Mouse (Mus musculus) layer of hippocampus, adult 18-20 months (tissue): ENCODE results near the gene Kif5a. TPM values are rescaled to one million over a fixed set of nuclear protein-coding genes. Genes with fewer than 3 reads are reported as not detected.
A peak's percentile ranks its signal among the peaks of the same experiment; 100 is the strongest.

Experiments
- DNase-seq, 2 experiments: peaks; one replicate each; pipeline ENCODE4 v3.0.0; 2022; ENCODE audit warnings: low spot score in 2 of 2
- total RNA-seq, 2 experiments: library from RNA; stranded (reverse); gene quantifications; 2 replicates each; pipeline ENCODE4 v1.2.3; 2021

Gene Kif5a
- total RNA-seq, 2 experiments from 2014 or later = 839 to 860 TPM

DNA sequence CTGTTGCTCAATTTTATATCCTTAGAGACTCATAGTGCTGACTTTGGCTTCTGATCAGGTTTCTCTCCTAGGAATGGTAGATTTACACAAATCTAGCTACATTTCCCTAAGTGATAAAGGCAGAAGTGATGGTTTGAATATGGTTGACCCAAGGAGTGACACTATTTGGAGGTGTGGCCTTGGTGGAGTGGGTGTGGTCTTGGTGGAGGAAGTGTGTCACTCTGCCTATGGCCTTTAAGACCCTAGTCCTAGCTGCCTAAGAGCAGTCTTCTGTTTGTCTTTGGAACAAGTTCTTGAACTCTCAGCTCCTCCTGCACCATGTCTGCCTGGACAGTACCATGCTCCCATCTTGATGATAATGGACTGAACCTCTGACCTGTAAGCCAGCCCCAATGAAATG is 46.0 kb downstream of the Kif5a start:
- DNase-seq = no peak

DNA sequence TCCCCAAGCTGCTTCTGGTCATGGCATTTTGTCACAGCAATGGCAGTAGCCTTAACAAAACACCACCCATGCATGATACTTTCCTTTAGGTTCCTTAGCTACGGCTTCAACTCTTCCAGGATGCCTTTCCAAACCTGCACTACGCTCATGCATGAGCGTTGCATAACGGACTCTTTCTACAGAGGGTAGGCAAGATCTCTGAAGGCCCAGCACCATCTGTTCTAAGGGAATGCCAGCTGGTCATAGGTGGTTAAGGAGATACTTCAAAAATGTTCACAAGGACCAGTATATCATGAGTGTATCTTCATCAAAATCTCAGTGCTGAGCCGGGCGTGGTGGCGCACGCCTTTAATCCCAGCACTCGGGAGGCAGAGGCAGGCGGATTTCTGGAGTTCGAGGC is 46.7 kb downstream of the Kif5a start:
- DNase-seq = no peak

DNA sequence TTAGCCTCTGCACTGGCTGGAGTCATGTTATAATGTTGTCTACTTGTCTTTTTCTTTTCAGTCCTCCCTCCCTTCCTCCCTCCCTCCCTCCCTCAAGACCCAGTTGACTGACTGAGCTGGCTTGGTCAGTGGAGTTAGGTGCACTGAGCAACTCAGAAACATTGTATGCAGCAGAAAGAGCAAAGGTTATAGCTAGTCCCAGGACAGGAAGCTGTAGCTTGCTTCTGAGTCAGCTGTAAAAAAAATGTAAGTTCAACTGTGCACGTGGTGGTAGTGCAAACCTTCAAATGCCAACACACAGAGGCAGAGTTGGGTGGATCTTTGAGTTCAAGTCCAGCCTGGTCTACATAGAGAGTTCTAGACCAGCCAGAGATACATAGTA is 48.7 kb downstream of the Kif5a start:
- DNase-seq = no peak

DNA sequence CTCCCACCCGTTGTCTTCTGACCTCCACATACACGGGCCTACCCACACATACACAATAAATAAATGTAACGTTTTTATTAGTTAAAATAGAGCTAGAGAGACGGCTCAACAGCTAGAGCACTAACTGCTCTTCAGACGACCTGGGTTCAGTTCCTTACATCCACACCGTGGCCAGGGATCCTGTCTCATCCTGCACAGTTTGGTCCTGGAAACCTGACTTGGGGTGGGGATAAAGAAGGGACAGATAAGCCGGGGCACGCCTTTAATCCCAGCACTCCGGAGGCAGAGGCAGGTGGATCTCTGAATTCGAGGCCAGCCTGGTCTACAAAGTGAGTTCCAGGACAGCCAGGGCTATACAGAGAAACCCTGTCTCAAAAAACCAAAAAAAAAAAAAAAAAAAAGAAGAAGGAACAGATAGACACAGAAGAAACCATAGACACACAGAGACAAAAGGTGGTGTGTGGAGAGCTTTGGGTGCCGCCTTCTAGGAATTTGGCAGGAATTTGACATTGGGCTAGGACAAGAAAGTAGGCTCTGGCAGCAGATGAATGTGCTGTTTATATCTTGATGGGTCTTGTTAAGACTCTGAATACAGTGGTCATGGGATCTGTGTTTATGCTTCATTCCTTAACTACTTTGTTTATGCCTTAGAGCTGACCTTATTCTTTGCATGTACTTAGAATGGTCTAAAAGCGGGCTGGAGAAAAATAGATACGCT is 49.3 kb downstream of the Kif5a start:
- no peak for DNase-seq

DNA sequence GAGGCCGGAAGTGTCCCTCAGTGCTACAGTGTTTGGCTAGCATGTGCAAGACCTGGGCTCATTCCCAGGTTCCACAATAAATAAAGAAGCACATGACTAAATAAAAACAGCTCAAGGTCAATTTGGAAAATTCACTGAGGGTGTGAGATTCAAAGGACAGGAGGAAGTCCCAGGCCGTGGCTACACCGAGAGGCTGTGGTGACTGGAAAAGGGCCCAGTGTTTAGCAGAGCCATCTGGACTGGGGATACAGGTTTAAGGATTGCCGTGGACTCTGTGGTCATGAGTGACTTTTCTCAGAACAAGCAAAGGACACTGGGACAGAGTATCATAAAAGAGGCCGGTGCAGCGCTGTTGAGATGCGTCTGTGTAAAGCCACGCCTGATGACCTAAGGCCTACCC is 49.9 kb downstream of the Kif5a start:
- no peak for DNase-seq

DNA sequence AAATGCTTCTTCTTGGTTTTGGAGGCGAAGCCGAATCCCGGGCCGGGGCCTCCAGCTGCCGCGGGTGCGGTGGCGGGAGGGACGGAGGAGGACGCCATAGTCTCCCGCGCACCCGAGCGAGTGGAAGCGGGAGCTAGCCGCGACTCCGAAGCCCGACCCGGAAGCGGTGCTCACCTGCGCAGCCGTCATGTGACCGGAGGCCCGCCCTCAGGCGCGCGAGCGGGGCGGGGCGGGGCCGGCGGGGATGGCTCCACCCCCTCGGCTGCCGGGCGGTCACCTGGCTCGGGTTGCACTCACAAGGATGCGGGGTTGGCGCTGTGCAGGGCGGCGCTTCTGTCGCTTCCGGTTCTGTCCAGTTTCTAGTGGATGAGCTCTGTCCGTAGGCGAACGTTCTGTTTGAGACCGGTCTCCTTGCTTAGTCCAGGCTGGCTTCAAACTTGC is 51.7 kb downstream of the Kif5a start, which contains the start of gene Pip4k2c:
Pip4k2c (minus strand) TSS at position 172 of the 441 bp plus-strand sequence.
- DNase-seq = peak; percentile 90 to 91

DNA sequence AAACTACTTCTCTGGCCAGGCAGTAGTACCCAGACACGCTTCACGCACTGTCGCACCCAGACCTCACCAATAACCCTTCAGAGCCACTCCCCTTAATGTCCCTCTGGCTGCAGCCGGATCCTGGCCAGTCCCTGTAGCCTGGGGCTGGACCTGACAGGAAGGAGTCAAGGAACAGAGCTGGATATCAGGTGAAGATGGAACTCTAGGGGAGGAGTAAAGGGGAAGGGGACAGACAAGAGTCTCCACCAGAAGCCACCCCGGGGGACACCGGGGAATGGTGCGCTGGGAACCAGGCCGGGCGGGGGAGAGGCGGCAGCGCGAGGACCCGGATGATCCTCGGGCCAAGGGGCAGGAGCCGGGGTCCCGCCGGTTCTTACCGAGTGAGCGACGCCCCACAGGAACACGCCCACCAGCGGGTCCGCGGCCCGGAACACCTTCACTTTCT is 52.2 kb downstream of the Kif5a start:
- no peak for DNase-seq

DNA sequence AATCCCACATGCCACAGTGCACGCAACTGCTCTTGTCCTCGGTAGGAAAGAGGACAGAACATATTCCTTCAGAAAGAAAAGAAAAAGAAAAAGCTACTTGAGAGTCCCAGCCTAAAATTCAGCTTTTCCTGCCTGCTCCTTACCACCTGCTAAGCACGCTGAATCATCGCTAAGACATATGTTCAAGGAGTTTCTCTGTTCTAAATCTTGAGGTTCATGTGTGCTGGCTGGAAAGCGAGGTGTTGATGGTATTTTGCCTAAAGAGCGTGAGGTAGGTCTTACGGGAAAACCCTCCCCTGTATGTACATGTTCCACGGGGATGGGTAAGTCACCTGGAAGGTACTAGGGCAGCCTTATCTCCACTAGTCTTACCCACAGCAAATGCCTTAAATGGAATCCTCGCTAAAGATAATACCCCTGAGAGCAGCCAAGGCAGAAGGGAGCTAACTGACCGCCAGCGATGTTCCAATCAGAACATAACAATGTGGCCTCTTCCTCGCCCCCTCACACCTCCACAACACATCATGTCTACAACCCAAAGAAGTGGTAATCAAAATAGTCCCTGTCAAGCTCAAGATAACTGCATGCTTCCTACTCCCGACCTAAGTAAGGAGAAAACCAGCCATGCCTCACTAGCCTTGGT is 53.1 kb downstream of the Kif5a start:
- DNase-seq = peak in 1 of 2 experiments; percentile 64

DNA sequence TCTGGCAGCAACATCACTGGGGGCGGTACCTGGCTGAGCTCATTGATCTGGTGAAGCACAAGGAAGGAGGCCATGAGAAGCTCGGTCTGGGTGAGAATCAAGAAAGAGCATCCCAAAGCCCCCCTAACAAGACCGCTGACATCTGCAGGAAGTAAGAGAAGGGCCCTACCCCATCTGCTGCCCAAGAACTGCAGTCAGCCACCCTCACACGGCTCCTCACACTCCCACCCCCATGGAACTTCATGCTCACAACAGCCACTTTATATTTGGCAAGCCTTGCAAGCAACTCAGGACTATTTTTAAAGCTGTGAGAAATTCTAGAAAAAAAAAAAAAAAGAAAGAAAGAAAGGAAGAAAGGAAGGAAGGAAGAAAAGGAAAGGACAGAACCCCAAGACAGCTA is 54.2 kb downstream of the Kif5a start:
- DNase-seq = no peak

DNA sequence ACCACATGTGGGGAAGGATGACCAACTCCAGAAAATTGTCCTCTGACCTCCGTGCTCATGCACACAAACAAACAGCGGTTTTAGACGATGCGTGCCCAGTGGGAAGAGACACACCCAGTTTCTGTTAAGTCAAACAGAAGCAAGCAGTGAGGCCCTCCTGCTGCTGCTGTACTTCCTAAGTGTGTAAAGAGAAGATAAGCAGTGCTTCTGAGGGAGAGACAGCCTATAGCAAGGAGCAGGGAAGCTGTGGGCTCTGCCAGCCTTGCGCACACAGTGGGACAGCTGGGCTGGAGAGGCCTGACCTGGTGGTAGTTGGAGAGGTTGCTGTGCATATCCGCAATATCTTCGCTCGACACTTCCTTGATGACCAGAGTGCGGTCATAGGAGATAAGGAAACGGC is 57.8 kb downstream of the Kif5a start:
- no peak for DNase-seq

DNA sequence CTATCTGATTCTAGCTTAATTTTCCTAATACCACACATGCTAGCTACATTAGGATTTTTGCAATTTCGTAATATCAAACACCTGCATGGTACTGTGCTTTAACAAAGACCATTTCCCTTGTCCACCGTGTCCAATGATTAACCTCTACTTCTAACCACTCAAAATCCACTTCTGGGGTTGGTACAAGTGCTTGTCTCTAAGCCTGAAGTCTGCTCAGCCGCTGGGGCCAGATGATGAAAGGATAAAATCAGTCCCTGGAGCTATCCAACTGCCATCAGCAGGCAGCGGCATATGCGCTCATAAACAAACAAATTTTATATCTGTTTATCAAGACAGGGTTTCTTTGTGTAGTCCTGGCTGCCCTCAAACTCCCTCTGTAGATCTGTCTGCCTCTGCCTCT is 58.6 kb downstream of the Kif5a start:
- no peak for DNase-seq

DNA sequence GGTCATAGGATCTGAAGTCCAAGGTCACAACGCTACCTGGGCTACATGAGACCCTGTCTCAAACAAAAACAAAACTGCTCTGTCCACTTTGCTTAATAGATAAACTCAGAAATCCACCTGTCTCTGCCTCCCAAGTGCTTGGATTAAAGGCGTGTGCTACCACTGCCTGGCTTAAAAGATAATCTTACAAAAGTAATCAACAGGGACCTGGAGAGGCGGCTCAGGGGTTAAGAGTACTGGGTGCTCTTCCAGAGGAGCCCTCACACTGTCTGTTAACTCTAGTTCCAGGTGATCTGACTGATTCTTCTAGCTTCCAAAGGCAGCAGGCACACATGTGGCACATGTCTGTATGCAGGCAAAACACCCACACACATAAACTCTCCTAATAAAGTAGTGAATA is 60.0 kb downstream of the Kif5a start:
- no peak for DNase-seq

DNA sequence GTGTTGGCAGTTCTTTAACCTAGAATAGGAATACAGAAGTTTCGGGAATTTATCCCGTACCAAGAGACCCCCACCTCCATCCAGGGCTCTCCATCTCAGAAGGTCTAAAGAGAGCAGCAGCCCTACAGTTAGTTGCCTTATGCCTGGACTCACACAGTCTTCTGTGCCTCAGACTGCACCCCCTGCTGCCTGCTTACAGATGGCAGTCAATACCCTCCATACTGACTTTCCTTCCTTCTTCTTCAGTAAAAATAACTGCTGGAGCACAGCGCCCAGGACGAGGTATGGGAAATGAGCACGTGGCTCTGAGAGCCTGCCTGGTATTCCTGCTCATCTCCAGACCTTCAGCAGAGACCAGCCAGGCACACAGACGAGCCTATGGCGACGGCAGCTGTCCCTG is 62.9 kb downstream of the Kif5a start:
- no peak for DNase-seq

DNA sequence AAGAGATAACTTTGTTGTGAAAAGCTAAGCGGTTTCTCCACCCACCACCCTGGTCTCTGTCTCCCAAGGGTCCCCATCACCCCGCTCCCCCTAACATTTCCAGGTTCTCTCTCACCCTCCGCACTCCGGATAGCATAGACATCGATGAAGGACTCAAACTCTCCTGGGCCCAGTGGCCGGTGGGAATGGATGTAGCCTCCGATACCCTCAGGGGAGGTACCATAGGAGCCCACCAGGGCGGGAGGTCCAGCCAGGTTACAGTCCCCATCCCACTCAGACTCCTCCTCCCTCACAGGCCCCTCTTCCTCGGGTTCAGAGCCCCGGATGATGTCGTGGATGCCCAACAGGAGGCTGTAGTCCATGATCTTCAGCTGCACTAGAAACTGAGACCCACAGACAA is 63.7 kb downstream of the Kif5a start:
- no peak for DNase-seq

DNA sequence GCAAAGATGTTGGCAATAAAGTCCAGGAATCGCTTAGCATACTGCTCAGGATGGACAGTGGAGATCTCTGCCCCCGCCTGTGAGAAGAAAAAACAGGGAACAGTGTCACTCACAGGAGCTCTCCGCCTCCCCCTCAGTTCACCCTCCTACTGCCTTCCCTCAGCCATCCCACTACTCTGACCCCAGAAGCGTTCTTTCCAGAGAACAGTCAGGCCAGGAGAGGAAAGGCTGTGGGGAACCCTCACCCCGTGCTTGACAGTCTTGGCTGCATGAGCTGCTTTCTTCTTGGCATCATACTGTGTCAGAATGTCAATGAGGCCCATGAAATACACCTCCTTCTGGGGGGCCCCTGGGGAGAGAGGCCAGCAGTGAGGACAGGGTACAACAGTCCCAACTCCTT is 64.1 kb downstream of the Kif5a start:
- DNase-seq = no peak

DNA sequence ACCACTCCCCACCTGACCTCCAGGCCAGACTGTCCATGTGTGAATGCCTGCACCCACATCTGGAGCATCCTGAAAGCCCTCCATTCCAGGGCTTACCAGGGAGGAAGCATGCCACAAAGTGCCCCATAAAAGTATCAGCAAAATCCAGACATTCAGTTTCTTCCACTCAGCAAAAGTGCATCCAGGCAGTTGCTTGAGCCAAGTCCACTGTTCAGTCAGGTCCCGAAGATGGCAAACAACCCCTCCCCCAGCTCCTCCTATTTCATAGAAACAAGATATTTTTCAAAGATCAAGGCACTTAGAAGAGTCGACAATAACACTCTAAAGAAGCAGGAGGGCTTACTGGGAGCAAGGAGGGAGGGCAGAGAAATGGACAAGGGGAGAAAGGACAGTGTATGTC is 64.7 kb downstream of the Kif5a start:
- DNase-seq = no peak

DNA sequence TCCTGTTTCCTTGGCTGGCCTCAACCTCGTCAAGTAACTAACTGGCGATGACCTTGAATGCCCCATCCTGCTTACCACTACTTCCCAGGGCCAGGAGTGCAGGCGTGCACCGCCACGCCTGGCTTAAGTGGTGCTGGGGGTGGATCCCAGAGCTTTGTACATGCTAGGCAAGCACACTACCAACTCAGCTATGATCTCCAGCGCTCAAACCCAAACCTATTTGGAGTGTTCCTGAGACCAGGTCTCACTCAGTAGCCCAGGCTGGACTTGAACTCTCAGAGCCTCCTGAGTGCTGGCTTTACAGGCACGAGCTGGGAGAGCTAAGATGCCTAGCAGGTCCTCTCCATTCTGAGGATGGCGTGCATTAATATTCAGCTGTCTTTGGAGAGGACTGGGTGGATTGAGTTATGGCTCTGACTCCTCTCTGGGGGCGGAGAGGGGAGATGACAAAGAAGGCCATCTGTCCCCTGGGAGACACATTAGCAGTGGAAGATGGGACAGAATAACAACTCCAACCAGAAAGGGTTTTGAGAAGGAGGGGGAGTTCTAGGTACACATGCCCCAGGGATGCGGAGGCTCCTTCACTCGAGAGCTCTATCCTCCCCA is 65.5 kb downstream of the Kif5a start:
- DNase-seq = peak in 1 of 2 experiments; percentile 61

DNA sequence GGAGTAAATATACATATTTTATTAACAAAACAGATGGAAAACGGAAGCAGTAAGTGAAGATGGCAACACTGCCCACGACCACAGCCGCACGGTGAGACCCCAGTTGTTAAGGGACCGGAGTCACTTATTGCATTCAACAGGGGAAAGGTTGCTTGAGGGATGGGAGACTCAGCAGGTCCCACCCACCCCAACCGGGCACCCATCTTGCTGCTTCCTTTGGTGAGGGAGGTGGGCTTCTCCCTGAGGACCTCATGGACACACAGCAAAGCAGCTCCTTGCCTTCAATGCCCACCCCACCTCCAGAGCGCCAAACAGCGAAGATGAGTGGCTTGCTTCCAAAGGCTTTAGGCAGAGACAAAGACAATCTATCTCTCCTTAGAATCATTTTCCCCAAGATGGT is 66.0 kb downstream of the Kif5a start:
- DNase-seq = peak in 1 of 2 experiments; percentile 7

DNA sequence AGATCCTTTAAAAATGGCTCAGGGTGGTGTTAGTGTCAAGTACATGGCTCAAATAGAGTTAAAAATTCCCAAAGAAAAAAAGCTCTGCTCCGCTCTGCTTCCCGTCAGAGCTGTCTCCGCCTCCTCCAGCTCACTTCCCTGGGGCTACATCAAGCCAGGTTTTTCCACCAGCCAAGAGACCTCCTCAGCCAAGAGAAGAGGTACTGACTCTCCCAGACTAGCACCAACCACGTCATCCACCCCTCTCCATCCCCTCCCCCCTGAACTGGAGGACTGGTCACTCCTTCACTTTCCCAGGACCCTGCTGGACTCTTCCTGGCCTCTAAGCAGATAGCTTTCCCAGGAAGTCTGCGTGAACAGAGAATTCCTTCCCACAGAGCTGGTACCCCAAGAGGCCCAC is 66.8 kb downstream of the Kif5a start:
- peak in 1 of 2 experiments; percentile 72 for DNase-seq

DNA sequence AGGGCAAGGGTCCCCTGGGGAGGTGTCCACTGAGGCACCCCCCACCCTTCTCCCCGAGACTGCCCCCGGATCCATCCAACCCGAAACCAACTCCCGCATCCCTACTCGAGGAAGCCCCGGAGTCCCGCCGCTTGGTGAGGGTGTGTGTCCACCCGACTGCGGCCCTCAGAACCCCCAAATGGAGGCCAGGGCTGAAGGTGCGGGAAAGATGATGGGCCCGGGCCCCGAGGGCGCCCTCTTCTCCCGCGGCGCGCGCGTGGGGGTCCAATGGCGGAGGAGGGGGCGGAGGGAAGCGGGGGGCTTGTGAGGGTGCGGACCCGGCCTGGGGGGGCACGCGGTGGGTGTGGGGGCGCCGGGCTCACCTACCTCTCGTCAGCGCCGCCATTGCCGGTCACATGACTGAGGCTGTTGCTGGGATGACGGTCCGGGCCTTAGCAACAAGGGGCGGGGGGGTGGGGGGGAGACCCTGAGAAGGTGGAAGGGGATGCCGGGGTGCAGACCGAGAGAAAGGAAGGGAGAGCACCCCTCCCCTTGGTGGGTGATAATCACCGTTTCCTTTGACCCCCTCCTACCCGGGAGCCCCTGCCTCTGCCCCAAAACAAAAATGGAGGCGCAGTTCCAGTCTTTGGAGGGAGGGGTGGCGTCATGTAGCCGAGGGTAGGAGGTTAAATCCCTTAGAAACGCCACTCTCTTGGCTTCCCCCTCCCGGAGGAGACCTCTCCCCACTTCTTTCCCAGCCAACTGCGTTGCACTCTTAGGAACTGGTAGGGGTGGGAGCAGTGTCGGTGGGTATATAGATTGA is 67.6 kb downstream of the Kif5a start, which contains the start of gene Dtx3:
Dtx3 (minus strand) TSS at position 401 of the 802 bp plus-strand sequence.
- peak in 1 of 2 experiments; percentile 69 for DNase-seq
